Mouse (Mus musculus) cerebellum, postnatal 25 days (tissue): ENCODE measurements around the gene Mllt3.
"Not testable (repeated sequence)": the region's sequence is repeated elsewhere in the genome, so short reads cannot be mapped to it uniquely, and the experiment has no call there.

Source experiments
- DNase-seq, 2 experiments: peaks; one replicate each; pipeline ENCODE4 v3.0.0; 2021; ENCODE audit warnings: mixed read lengths in 2 of 2

The Mllt3 gene

GRCm38 (mm10) chr4:88011870-88012572, 21.1 kb downstream of the Mllt3 start:
- DNase-seq: no peak

GRCm38 (mm10) chr4:88010441-88010840, 22.7 kb downstream of the Mllt3 start:
- DNase-seq: no peak

DNA sequence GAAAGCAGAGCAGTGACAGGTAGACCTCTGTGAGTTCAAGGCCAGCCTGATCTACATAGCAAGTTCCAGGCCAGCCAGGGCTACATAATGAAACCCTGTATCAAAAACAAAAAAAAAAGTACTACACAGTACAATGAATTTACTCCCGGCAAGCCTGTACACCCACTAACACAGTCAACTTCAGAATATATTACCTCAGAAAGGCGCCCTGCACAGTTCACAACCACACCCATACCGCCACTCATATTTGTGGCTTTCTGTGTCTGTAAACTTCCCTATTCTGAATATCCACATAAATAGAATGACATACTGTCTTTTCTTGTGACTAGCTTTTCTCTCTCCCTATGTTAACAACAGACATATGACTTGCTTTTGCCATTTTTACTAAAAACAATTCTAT, 27.4 kb downstream of the Mllt3 start:
- no peak for DNase-seq

- no peak for DNase-seq
Observed at GRCm38 (mm10) chr4:88003159-88003948, 29.8 kb downstream of the Mllt3 start.

DNA sequence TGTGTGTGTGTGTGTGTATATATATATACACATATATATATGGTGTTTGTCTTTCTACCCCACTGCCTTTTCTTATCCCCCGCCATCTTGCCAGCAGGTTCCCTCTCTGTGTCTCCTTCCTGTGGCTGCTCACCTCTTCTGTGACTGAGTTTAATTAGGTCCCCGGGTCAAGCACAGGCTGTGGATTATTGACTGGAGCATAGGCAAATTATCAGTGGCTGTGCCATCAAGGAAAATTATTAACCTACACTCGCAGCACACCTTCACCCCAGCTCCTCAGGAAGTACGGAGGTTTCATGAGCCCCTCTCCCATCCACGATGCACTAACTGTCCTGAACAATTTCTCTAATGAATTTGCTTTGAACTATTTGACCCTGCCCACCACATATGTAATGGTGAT, 41.5 kb downstream of the Mllt3 start:
- DNase-seq: no peak

GRCm38 (mm10) chr4:87990940-87991339, 42.2 kb downstream of the Mllt3 start:
- DNase-seq: no peak

DNA sequence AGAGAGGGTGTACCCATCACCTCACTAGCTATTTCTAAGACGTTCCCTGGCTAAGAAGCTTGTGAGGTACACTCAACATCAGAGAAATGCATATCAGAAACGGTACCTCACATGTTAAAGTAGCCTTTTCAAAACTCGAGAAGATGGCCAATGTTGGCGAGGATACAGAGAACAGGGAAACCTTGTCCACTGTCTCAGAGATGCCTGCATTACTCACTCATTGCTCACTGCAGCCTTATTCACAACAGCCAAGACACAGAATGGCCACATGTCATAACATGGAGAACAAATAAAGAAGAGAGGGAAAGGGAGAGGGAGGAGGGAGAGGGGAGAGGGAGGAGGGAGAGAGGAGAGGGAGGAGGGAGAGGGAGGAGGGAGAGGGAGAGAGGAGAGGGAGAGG, 47.9 kb downstream of the Mllt3 start:
- DNase-seq: no peak

DNA sequence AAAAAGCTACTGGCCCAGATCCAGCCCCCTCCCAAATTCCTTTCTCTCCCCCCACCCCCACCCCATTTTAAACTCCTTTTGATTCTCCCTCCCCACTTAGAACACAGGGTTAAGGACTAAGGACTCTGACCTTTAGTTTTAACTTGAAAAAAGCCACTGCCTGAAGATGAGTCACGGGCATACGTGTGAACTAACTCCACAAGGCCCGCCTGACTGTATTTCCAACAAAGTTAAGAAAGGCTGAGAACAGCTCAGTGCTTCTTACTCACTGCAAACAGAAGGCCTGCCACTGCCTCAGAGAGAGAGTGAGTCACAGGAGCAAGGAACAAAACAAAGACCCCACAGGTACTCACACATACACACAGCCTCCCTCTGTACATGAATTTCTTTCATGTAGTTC, 48.6 kb downstream of the Mllt3 start:
- no peak for DNase-seq

DNA sequence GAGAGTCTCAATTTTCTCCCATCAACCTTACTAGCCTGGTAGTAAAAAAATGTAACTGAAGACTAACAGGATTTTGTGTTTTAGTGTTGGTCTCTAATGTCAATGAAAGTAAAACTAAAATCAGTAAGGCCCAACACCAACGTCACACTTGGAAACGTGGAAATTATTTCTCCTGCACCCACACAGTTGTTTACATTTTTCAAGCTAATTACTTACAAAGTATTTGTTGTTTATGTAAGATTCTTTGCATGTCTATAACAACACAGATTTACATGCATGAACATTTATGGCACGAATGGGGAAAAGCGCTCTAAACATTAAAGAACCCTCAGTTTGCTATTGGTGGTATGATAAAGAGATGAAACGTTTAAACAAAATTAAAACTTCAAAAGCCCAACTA, 49.1 kb downstream of the Mllt3 start:
- no peak for DNase-seq

DNA sequence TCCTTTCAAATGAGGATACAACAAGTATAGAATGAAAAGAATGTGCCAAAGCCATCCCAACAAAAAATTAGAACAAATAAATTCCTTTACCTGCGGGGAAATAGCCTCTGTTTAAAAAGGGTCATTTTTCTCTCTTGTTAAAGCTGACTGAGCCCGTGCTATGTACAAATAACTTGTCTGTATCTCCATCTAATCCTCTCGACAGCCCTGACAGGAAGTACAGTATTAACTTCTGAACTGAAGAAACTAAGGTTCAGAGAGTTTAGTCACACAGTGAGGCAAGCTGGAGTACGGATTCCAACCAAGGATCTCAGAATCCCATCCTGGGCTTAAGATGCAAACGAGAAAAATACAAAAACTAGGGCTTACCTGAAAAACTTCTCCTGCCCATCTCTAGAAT, 50.6 kb downstream of the Mllt3 start:
- no peak for DNase-seq

GRCm38 (mm10) chr4:87977820-87978448, 55.2 kb downstream of the Mllt3 start:
- no peak for DNase-seq

DNA sequence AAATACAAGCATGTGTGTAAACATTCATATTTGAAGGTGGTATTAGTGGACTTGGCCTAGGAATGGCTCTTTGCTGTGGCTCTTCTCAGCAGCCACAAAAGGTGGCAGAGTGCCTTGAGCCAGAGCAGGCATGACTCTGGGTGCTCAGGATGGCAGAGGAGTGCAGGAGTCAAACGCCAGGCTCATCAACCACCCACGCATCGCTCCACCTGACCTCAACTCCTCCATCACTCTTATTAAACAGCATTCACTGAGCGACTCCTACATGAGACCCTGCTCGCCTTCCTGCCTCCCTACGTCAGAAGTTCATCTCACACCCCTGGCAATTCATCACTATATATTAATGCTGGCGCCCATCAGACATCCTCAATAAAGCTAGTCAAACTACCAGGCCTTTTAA, 67.3 kb downstream of the Mllt3 start:
- DNase-seq: peak in 1 of 2 experiments; percentile 38

- not testable (repeated sequence) for DNase-seq
Observed at GRCm38 (mm10) chr4:87964890-87965289, 68.3 kb downstream of the Mllt3 start.

GRCm38 (mm10) chr4:87963773-87964076, 69.4 kb downstream of the Mllt3 start:
- DNase-seq: no peak

DNA sequence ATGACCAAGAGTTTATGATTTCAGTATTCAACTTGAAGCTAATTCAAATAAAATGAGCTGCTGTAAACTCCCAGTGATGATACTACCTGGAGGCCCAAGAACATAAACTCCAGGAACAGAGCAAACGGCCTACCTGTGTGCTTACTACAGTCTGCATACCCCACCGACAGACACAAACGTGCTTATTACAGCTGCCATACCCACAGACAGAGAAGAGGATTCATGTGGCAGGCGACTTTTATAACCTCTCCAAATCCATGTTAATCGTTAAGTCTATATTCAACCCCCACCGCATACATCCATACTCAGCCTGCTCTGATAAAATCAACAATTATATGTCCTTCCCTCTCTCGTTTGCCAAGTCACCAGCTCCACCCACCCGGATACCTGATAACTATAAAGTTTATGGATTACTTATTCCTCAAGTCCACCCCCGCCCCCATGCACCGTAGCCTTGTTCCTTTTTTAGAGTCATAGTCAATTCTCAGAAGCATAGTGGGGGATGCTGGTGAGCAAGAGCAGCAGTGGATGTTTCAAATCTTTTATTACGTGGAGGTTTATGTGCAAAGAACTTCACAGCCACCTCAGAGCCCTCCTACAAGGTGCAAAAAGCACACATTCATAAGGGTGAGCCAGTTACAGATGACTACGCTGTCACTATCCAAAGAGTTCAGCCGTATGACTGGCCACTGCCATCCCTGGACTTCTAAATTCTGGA, 70.0 kb downstream of the Mllt3 start:
- DNase-seq: no peak

DNA sequence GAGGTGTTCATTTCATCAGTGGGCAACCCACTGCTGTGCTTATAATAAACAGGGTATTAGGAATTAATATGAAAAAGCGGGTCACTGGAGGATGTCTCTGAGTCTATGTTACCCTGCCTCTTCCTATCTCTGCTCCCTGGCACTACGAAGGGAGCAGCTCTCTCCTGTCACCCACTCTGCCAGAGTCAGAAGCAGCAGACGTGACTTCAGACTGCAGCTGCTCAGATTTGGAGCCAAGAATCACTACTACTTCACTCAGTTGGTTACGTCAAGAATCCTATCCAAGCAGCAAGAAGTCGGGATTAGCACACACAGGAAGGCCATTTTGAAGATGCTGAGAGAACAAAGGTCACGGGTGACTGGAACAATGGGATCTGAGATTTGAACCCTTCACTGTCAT, 71.3 kb downstream of the Mllt3 start:
- DNase-seq: no peak

GRCm38 (mm10) chr4:87957852-87958251, 75.3 kb downstream of the Mllt3 start:
- DNase-seq: no peak

GRCm38 (mm10) chr4:87957198-87957597, 76.0 kb downstream of the Mllt3 start:
- no peak for DNase-seq

- no peak for DNase-seq
Observed at GRCm38 (mm10) chr4:87955132-87955531, 78.0 kb downstream of the Mllt3 start.

- no peak for DNase-seq
Observed at GRCm38 (mm10) chr4:87954421-87955083, 78.6 kb downstream of the Mllt3 start.

- no peak for DNase-seq
Observed at GRCm38 (mm10) chr4:87953736-87954135, 79.4 kb downstream of the Mllt3 start.

DNA sequence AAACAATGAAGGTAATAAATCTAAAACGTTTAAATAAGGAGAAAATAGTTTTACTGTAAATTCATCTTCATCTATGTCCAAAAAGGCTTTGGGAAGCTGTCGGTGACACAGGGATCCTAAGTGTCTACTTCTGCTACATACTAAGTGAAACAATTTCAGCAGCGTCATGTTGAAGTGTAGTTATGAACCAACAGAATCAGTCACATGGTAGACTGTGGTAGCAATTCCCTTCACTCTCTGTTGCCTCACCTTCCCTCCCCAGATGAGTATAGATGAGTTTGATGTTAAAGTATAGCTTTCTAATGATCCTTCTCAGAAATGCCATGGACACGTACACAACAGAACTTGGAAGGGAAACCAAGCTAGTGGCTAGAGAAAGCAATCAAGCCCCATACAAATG, 79.9 kb downstream of the Mllt3 start:
- DNase-seq: no peak

DNA sequence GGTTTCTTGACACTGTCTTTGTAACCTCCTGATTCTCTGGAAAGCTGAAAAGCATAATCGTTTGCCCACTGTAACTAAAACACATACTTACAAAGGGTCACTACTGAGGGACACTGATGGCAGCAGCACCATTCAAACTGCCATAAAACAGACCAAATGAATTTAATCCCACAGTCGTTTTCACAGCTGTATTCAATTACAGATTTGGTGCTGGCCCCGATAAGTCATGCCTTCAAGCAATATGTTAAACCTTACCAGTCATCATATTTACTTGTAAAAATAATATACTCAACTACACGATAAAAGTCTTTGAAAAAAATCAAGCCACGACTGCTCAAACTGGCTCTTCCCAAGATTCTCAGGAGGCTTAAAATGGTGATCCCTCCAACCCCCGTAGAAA, 83.7 kb downstream of the Mllt3 start:
- no peak for DNase-seq
